Mouse (Mus musculus) limb, embryonic 14.5 days (tissue): ENCODE results near the gene Slc41a3. TPM values are rescaled to one million over a fixed set of nuclear protein-coding genes. Genes with fewer than 3 reads are reported as not detected.

Experiments used
- ATAC-seq: fragments of 200-750 bp; cut with Nextera tagmentation; 2 replicates; pipeline ENCODE4 v1.8.0; 2017; ENCODE audit warnings: low read depth, moderate number of reproducible peaks, moderate TSS enrichment; ENCODE audit not compliant: low FRiP score
- DNase-seq: peaks from one replicate; pipeline ENCODE4 v3.0.0-alpha.2; 2015; ENCODE audit warnings: low spot score
- H3K27ac ChIP-seq: fragments of 300-500 bp; sonication (generic); replicated peaks from 2 replicates; pipeline ENCODE4 v1.5.1; 2014; ENCODE audit warnings: low read depth, mild to moderate bottlenecking, low read length, moderate library complexity, mixed read lengths
- H3K27me3 ChIP-seq: fragments of 300-500 bp; sonication (generic); 2 replicates; pipeline ENCODE4 v1.6.1; 2014; ENCODE audit warnings: low read length, mixed read lengths; ENCODE audit not compliant: control insufficient read depth, insufficient read depth
- H3K36me3 ChIP-seq: fragments of 300-500 bp; sonication (generic); 2 replicates; pipeline ENCODE4 v1.6.1; 2014; ENCODE audit warnings: mild to moderate bottlenecking, low read length, moderate library complexity, mixed read lengths; ENCODE audit not compliant: control insufficient read depth, insufficient read depth
- H3K4me1 ChIP-seq: fragments of 300-500 bp; sonication (generic); 2 replicates; pipeline ENCODE4 v1.6.1; 2014; ENCODE audit warnings: antibody characterized with exemption, low read length, mixed read lengths; ENCODE audit not compliant: control insufficient read depth, insufficient read depth
- H3K4me2 ChIP-seq: fragments of 300-500 bp; sonication (generic); replicated peaks from 2 replicates; pipeline ENCODE4 v1.6.1; 2014; ENCODE audit warnings: low read depth, mild to moderate bottlenecking, low read length, moderate library complexity; ENCODE audit not compliant: severe bottlenecking
- H3K4me3 ChIP-seq: fragments of 300-500 bp; sonication (generic); replicated peaks from 2 replicates; pipeline ENCODE4 v1.5.1; 2014; ENCODE audit warnings: low read length
- H3K9ac ChIP-seq: fragments of 300-500 bp; sonication (generic); 2 replicates; pipeline ENCODE4 v1.6.1; 2014; ENCODE audit warnings: mild to moderate bottlenecking, low read depth, low read length, moderate library complexity; ENCODE audit not compliant: severe bottlenecking
- H3K9me3 ChIP-seq: fragments of 300-500 bp; sonication (generic); 2 replicates; pipeline ENCODE4 v1.6.1; 2016; ENCODE audit warnings: low read length; ENCODE audit not compliant: control insufficient read depth
- POLR2A ChIP-seq: fragments of 200-500 bp; IDR thresholded peaks from 2 replicates; pipeline ENCODE4 v1.8.0; 2012; ENCODE audit warnings: inconsistent platforms, mild to moderate bottlenecking, moderate library complexity, borderline replicate concordance; ENCODE audit not compliant: insufficient read depth, insufficient read length; ENCODE audit errors: extremely low read depth
- WGBS: fragments of 180-500 bp; shearing (Covaris S2); extraction: QIAGEN DNeasy Blood & Tissue Kit; methylation state at CpG from one replicate; pipeline ENCODE4 v1.1.7; 2014; 5-methylcytosine and 5-hydroxymethylcytosine counted together
- polyA plus RNA-seq, 2 experiments: library from polyadenylated mRNA; depleted of rRNA in 1 of 2; stranded (reverse) in 1 of 2; unstranded in 1 of 2; fragments of >200 nt; fragmentation: Nextera tagmentation in 1 of 2; extraction: Ambion mirVana in 1 of 2; gene quantifications; 2 replicates each; pipeline versions ENCODE4 v1.2.1 to v1.2.3; 2012 to 2014

The Slc41a3 gene
- polyA plus RNA-seq, 2 experiments, result 5.4 to 5.9 TPM

GRCm38 (mm10) chr6:90561234-90561781 lies 43.2 kb upstream of the Slc41a3 start:
- Histone ChIP-seq H3K4me3 (no peak overlapping the region), H3K27me3 (no peaks in the 10 kb centered on the region), H3K9ac (no peak overlapping the region), H3K27ac (no peak overlapping the region), H3K36me3 (no peaks in the 10 kb centered on the region), H3K4me2 (no peak overlapping the region), H3K9me3 (no peaks in the 10 kb centered on the region), H3K4me1 (no peaks in the 10 kb centered on the region)
- DNase-seq (no peak), ATAC-seq (no peak)
- TF ChIP-seq POLR2A, result no peak
- 47% methylated on average over 2 of the region's 2 CpGs for WGBS

- no peak overlapping the region for H3K27ac ChIP-seq
- no peak overlapping the region for H3K9ac ChIP-seq
- H3K27me3 ChIP-seq, result no peaks in the 10 kb centered on the region
- WGBS, result 82% methylated on average over 9 of the region's 9 CpGs
- no peaks in the 10 kb centered on the region for H3K4me1 ChIP-seq
- H3K4me2 ChIP-seq, result no peak overlapping the region
- no peaks in the 10 kb centered on the region for H3K36me3 ChIP-seq
- DNase-seq (no peak), ATAC-seq (no peak)
- TF ChIP-seq POLR2A, result no peak
- no peaks in the 10 kb centered on the region for H3K9me3 ChIP-seq
- no peak overlapping the region for H3K4me3 ChIP-seq
These were observed 40.3 kb upstream of the Slc41a3 start for GRCm38 (mm10) chr6:90564240-90564639.

- H3K36me3 ChIP-seq, result no peaks in the 10 kb centered on the region
- H3K4me1 ChIP-seq, result peaks cover 3% of the 10 kb centered on the region; the same call in 1 of the 2 replicates
- no peak overlapping the region for H3K9ac ChIP-seq
- WGBS, result 60% methylated on average over 13 of the region's 13 CpGs
- H3K9me3 ChIP-seq, result no peaks in the 10 kb centered on the region
- H3K4me2 ChIP-seq, result no peak overlapping the region
- DNase-seq, result no peak
- ATAC-seq, result no peak
- H3K4me3 ChIP-seq, result no peak overlapping the region
- H3K27me3 ChIP-seq, result no peaks in the 10 kb centered on the region
- TF ChIP-seq POLR2A, result no peak
- no peak overlapping the region for H3K27ac ChIP-seq
These were observed 38.9 kb upstream of the Slc41a3 start for GRCm38 (mm10) chr6:90565357-90566215.

GRCm38 (mm10) chr6:90567486-90567885 lies 37.0 kb upstream of the Slc41a3 start:
- no peaks in the 10 kb centered on the region for H3K36me3 ChIP-seq
- TF ChIP-seq POLR2A, result no peak
- H3K27ac ChIP-seq, result no peak overlapping the region
- peaks cover 3% of the 10 kb centered on the region; the same call in 1 of the 2 replicates for H3K4me1 ChIP-seq
- no peak overlapping the region for H3K4me3 ChIP-seq
- ATAC-seq, result no peak
- no peak overlapping the region for H3K4me2 ChIP-seq
- 70% methylated on average over 3 of the region's 3 CpGs for WGBS
- no peaks in the 10 kb centered on the region for H3K27me3 ChIP-seq
- H3K9me3 ChIP-seq, result no peaks in the 10 kb centered on the region
- no peak overlapping the region for H3K9ac ChIP-seq
- DNase-seq, result no peak

- DNase-seq (no peak), ATAC-seq (no peak)
- no peaks in the 10 kb centered on the region for H3K27me3 ChIP-seq
- no peak overlapping the region for H3K4me2 ChIP-seq
- no peak overlapping the region for H3K27ac ChIP-seq
- no peaks in the 10 kb centered on the region for H3K9me3 ChIP-seq
- no peak for TF ChIP-seq POLR2A
- no peak overlapping the region for H3K9ac ChIP-seq
- no peaks in the 10 kb centered on the region for H3K36me3 ChIP-seq
- H3K4me3 ChIP-seq, result no peak overlapping the region
- WGBS, result 79% methylated on average over 3 of the region's 3 CpGs
- H3K4me1 ChIP-seq, result peaks cover 3% of the 10 kb centered on the region; the same call in 1 of the 2 replicates
These were observed 36.6 kb upstream of the Slc41a3 start for GRCm38 (mm10) chr6:90567928-90568327.
